Mouse (Mus musculus) lung, postnatal 4 days (tissue): ENCODE measurements around the gene Mindy2.

Experiments
- DNase-seq, 2 experiments: peaks; one replicate each; pipeline ENCODE4 v3.0.0; 2021

Mindy2 gene

DNA sequence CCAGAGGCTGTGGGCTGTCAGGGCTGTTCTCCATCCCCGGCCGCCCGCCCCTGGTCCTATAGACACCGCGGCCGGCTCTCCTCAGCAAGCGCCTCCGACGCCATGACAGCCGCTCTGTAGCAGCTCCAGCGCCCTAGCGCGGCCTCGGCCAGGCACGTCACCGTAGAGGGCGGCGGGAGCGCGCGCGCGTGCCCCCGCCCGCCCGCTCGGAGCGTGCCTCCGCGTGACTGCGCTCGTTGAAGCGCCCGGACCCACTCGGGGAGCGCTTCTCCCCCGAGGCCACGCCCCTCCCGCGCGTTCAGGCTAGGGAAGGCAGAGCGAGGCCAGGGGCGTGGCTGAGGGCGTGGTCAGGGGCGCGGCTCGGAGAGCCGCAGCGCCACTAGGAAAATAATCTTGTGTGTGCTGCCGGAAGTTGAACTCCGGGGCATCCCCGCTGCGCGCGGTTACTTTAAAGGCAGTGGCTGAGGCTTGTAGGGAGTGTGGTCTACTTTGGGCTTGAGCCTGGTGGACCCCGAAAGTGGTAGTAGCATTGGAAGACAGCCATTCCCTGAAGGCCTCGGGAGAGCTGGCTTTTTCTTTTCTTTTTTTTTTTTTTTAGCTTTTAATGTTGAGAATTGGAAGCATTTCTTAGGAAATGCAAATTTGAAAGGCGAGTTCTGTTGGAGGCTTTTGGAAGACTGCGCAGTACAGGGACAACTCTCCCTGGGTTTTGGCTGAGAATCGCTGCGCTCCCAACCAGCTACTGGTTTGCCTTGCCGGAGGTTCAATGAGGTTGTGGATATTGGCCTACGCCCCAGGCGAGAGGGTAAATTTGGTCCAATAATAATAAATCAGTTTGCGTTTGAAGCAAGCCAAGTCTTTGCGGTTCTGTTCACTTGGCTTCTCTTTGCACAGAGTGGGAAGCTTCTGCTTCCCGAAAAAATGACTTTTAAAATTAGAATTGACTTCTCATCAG is at the start of gene Mindy2:
Gene Mindy2 (minus strand): TSS at position 162 of the 955 bp plus-strand sequence.
- DNase-seq: peak; percentile 99

DNA sequence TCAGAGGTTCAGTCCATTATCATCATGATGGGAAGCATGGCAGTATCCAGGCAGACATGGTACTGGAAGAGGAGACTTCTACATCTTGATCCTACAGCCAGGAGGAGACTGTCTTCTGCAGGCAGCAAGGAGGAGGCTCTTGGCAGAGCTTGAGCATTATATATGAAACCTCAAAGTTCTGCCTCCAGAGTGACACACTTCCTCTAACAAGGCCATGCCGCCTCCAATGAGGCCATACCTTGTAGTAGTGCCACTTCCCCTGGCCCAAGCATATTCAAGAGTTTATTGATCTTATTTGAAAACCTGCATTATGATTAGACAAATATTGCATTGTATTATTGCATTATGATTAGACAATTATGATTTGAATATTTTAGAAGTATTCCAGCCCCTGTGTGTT is 49.5 kb upstream of the Mindy2 start:
- no peak for DNase-seq

DNA sequence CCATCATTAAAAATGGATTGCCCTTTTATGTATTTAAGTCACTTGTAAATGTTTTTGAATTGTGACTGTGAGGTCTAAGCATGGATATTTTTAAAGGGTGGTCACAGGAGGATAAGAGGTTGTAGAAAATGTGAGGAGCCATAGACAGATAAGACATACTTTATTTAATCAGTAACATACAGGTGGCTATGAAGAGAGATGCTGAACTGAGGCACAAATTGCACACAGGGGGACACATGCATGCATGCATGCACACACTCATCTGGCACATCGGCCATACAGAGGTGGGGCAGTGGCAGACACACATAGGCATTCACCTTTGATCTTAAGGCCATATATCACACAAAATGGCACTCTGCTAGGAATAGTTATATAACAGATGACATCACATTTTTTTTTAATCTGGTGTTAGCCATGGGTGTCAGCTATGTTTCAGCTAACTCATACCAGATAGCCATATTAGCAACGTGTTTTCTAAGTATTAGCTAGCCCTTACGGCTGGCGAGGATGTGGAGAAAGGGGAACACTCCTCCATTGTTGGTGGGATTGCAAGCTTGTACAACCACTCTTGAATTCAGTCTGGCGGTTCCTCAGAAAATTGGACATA is 46.7 kb upstream of the Mindy2 start:
- DNase-seq: no peak

DNA sequence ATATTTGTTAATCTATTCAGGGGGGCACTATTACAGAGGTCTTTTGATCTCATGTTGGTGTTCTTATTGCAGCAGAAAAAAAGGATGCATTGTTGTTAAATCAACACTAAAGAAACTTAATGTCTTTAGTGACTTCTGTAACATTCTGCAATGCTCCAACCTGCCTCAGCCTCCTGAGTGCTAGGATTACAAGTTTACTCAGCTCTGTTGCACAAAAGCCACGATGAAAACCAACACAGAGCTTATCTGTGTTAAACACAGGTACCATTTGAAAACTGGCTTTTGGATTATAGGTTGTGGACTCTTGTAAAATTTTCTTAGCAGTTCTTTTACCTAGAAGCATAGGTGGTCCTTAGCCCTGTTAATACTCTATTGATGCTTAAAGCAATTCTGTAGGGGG is 41.1 kb upstream of the Mindy2 start:
- no peak for DNase-seq

DNA sequence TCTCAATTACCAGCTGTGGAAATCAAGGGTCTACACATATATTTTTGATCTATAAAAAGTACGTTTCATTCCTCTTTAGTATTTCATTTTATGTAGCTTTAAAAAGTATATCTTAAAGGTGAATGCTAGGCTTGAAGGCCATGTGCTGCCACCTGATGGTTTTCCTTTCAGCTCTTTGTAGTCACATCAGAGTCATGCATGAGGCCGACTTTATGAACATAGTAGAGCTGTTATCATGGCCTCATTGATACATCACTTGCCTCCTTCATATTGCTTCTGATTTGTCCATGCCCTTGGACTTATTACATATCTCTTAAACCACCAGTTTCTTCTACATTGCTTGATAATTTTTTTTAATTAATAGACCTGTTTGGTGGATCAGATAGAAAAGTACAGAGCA is 38.7 kb upstream of the Mindy2 start:
- no peak for DNase-seq

DNA sequence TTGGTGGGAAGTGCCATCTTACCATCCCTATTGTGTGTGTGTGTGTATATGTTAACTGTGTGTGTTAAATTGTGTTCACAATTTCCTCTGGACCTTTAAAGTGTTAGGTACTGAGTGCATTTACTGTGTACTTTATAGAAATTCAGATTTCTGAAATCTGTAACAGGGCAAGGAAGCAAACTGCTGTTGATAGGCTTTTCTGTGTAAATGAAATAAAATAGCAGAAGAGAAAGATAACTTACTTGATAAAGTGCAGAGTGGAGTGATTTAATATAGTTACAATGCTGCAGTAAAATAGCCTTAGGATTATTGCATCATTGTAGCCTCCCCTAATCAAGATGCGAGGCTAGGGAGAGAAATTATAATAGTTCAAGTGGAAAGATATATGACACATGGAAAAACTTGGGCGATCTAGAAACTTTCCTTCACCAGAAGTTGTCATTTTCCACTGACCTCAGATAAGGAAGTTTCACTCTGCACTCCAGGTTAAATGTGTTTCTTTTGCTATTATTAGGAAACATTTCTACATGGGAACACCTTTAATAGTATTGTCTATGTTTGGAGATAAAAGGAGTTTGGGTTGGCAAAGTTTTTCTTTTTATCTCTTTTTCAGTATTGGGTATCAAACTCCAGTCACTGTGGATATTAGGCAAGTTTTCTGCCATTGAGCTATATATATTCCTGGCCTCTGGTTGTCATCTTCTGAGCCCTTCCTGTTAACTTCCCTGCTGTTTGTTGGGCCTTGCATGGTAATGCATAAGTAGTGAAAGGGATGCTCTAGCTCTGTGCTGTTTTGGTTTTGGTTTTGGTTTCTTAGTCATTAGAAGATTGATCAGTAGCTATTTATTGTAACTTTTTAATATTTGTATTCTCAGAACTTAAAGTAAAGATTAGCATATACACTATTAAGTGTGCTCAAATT is 35.1 kb upstream of the Mindy2 start:
- DNase-seq: no peak

DNA sequence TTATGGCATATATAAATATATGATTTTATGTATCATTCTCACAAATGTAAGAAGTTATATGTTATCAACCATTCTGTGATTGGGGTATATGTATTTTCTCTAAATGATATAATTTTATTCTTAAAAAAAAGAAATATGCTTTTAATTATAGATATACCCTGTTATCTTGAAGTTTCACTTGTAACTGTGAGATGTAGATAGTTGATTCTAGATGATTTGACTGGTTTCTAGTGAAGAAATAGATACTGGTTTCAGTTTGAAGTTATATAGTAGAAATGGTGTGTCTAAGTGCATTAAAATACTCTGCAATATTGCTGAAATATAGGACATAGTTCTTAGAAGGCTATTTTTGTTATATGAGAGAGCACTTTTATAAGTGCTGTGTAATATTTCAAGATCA is 33.6 kb upstream of the Mindy2 start:
- DNase-seq: no peak

DNA sequence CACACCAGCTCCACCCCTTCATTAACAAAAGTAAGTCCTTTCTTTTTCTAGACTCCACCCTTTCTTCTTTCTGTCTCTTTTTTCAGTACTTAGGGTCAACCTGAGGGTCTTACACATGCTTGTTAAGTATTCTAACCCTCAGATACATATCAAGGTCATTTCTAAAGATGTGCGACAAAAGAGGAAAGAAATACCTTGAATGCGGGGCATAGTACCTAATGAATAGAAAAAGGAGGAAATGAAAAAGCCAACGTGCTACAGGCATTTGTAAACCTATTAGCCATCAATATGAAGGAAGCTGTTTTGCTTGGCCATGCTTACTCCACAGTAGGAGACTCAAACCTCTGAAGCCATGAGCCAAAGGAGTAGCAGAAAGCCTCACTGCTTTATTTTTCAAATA is 33.0 kb upstream of the Mindy2 start:
- DNase-seq: no peak

DNA sequence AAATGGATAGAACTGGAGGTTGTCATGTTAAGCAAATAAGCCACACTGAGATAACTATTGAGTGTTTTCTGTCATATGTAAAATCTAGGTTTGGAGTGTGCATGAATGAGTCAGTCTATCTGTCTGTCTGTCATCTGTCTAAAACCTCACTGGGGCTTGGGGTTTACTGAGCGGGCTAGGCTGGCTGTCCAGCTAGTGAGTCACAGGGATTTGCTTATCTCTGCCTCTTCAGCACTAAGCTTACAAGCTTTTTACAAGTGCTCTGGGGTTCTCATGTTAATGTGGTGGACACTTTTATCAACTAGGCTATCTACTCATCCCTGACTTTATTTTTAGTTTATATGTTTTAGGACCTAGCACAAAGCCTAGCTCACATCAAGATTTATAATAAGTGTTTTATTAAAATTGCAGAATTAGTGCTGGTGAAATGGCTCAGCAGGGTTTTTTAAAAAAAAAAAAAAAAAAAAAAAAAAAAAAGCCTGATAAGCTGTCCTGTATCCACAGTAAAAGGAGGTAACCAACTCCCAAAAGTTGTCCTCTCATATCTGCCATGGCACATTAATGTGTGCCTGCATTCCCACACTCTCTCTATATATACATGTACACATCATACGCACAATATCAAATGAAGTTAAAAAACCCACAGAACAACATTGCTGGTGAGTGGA is 31.5 kb upstream of the Mindy2 start:
- DNase-seq: no peak

DNA sequence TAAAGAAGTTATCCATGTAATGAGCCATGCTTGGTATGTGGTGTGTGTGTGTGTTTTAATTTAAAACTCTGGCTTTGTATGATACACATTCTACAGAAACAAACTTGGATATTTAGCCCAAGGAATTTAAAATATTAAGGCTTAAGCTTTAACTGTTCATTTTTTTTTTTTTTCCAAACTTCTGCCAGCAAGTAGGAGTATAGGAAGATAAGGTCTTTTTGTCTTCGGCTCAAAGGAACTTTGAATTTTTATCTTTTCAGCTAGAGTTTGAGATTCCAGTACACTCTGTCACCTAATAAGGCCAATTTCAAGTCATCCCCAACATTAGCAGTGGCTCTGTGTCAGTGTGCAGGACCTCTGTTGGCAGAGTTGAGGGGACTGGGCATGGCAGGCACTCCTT is 25.2 kb upstream of the Mindy2 start:
- no peak for DNase-seq

DNA sequence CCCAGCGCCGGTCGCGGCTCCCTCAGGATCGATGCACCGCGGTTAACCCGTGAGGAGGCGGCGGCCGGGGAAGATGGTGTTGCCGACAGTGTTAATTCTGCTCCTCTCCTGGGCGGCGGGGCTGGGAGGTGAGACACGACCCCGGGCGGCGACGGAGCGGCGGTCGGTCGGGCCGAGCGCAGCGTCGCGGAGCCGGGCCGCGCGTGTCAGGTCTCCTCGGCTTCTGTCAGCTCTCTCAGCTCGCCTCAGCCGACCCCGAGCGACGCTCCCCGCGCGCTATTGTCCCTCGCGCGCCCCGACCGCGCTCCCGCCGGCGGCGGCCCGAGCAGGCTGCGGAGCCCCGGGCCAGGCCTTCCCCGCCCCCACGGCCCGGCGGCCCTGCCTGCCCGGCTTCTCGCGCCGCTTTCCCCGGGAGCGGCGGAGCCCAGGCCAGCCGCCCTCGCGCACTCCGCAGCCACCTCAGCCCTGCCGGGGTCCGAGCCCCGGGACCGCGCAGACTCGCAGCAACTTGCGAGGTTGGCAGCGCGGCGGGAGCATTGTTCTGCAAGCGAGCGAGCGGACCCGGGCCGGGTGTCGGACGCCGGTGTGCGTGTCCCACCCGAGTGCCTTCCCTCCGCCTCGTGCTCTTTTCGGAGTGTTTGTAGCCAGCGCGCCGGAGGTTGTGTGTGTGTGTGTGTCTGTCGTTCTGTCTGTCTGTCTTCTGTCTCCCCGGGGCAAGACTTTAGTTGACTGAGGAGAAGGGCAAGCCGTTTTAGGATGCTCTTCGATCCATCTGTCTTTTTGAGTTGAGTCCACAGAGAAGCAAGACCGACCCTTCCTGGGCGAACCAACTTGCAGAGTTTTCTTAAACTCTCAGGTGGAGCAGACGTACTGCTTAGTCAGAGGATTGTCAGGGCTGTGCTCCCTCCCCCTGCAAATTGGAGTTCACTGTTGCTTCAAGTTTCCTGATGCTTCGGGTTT is 22.4 kb upstream of the Mindy2 start:
- peak; percentile 67 to 75 for DNase-seq

DNA sequence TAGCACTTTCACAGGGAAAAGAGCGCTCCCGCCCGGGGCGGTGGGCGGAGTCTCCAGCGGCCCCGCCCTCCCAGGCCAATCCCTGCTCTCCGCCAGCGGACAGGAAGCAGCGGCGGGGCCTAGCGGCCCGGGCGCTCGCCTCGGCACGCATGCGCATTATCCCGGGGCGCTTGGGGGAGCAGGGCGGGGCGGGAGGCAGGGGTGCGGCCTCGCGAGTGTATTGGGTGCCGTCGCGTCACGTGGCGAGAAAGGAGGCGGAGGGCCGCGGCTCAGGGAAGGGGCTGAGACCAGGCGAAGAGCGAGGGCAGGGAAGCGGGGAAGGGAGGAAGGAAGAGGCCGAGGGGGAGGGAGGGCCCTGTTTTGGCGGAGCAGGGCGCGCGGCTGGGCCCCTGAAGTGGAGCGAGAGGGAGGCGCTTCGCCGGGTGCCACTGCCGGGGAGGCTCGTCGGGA is 21.7 kb upstream of the Mindy2 start, which contains the start of gene Adam10:
Gene Adam10 (plus strand): TSS at position 316 of the 450 bp plus-strand sequence.
- peak; percentile 99 to 100 for DNase-seq

DNA sequence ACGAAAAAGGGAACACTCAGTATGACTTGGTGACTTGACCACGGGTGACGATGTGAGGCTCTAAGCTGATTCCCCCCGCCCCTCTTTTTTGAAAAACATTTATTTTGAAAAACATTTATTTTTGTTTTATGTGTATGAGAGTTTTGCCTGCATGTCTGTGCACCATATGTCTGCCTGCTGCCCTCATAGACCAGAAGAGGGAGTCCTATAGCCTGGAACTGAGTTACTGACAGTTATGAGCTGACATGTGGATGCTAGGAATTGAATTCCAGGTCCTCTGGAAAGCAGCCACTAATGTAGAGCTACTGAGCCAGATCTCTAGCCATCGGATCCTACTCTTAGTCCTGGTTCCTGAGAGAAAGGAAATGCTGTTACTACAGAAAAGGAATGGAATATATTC is 19.0 kb upstream of the Mindy2 start:
- DNase-seq: no peak

DNA sequence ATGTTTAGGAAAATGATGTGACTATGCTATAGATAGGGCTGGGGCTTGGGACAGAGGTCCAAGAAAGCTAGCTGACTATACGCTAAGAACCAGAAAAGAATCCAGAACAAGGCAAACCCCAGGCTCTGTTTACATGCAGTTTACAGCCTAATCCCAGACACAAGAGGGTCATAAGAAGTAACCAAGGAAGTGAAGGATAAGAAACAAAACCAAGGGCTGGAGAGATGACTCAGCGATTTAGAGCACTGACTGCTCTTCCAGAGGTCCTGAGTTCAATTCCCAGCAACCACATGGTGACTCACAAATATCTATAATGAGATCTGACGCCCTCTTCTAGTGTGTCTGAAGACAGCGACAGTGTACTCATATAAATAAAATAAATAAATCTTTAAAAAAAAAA is 18.1 kb upstream of the Mindy2 start:
- DNase-seq: no peak

DNA sequence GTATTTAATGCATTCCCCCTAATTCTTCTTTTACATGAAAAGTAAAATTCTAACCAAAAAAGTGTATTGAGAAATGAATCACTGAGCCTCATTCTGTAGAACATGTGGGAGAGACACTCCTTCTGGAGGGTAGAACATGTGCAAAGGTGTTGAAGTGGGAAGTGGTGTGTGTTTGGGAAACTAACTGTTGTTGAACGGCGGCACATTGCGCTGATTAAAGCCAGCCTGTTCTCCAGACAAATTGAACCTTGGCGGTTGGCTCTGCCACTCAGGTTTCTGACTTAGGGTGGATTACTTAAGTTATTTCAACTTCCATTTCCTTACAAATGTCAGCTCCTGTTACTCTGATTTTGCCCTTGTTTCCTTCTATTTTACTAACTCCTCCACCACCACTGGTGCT is 16.7 kb upstream of the Mindy2 start:
- no peak for DNase-seq

DNA sequence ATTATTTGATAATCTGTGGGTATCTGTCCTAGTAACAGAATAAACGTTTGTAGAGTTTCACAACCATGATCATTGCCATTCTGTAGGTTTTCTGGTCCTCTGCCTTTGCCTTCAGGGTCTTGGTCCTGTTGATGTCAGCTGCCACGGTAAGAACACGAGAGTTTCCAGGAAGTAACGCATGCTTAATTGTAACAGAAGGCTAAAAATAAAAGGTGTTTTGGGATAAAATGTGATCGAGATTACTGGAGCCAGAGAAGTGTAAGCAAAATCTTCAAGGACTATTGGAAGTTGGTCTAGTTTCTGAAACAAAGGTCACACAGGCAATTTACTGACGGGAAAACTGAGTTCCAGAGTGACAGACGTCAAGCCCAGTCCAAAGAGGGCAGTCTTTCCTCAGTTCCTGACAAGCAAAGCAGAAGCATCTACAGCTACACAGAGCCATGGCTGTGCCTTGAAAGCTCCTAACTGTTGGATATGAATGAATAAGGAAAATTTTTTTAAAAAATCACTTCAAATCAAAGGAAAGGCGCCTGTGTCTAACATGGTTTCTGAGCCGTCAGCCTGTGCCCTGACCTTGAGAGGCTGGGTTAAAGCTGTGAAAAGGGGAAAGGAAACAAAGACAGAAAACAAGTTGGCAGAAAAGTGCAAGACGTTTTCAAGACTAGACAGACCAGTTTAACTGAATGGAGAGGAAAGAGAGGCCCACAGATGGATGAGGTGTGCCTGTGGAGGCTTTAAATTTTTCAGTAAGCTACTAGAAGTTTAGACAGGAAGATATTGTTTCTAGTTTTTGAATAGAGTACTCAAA is 15.0 kb upstream of the Mindy2 start:
- DNase-seq: peak in 1 of 2 experiments; percentile 49

DNA sequence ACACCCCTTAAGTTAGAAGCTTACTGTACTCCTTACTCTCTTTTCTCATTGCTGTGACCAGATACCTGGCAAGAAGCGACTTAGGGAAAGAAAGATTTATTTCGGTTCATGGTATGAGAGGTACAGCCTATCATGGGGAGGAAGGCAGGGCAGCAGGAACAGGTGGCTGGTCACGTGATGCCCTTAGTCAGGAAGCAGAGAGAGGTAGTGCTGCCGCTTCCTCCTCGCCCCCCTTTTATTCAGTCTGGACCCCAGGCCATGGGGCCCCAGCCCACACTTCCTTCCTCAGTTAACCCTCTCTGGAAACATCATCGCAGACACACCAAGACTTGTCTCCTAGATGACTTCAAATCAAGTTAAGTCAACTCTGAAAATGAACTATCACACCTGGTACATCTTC is 14.3 kb upstream of the Mindy2 start:
- DNase-seq: no peak

DNA sequence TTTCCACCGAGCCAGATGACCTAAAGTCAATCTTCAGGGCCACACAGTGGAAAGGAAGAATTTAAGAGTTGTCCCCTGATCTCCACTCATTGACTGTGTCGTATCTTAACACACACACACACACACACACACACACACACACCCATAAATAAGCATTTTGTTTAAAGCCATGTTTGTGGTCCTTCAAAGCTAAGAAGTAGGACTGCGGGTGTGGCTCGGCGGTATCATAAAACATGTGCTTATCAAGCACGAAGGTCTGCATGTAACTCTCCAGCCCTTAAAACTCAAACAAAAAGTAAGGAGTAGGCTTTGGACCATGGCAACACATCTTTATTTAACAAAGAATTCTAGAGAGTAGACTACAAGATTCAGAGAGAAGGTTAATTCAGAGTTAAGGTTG is 13.4 kb upstream of the Mindy2 start:
- DNase-seq: no peak

DNA sequence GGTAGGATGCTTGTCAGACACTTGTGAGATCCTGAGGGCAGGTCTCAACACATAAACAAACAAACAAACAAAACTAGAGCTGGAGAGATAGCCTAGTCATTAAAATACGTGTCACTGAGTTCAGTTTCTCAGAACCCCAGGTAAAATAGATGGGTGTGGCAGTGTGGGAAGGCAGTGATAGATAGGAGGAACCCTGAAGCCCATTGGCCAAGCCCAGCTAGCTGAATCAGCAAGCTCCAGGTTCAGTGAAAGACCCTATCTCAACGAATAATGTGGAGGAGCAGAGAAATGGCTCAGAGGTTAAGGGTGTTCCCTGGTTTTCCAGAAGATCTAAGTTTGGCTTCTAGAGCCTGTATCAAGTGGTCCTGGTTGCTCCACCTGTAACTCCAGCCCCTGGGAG is 12.2 kb upstream of the Mindy2 start:
- no peak for DNase-seq

DNA sequence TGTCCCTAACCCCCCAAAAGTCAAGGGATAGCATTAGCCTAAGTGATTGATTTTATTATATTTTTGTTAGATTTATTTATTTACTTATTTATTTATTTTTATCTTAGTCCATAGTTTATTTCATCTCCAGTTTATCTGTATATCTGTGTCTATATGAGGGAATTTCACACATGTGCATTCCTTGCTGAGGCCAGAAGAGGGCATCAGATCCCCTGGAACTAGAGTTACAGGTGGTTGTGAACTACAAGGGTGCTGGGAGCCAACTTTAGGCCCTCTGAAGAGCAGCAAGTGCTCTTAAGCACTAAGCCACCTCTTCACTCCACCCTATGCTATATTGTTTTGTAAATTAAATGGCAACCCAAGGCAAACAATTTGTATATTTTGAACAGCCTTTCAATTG is 11.1 kb upstream of the Mindy2 start:
- DNase-seq: no peak
